Mouse (Mus musculus): ENCODE measurements at regions not wholly inside any gene's neighbourhood (a gene's known extent, or its start where the extent isn't known, plus 50 kb on each side); places are given as distances from the start of the nearest gene placed in this dataset.

DNA sequence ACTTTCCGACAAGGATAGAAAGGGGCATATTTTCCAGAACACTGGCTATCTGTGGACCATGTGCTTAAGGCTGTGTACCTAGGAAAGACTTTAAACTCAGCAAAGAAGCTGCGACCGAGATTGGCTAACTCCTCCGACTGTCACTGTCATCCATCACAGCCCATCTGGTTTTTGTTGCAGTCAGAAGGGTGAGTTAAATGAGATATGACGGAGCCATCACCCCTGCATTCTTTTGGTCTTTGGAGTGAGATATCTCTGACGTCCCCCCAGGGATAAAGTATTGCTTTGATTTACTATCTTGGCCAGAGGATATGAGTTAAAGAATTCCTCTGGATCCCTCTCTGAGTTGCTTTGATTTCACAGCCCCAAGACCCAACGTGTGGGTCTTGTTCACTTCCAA, 160.0 kb upstream of the Ubash3b start:
- no peak for DNase-seq (ENCODE audit: low spot score)

DNA sequence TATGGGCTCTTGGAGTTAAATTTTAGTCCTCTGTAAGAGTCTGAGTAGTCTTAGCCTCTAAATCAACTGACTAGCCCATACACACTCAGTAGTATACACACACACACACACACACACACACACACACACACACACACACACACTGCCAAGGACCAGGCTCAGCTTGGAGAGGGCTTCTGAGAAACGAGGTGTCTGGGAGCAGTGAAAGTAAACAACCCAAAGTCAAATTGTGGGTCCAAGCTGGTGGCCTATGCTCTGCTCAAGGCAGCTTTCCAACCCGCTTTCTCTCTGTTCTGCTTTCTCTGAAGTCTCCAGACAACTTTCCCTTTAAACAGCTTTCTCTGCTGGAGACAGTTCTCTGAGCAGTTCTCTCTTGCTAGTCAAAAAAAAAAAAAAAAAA, 157.6 kb upstream of the Ubash3b start:
- no peak for DNase-seq (ENCODE audit: low spot score)

DNA sequence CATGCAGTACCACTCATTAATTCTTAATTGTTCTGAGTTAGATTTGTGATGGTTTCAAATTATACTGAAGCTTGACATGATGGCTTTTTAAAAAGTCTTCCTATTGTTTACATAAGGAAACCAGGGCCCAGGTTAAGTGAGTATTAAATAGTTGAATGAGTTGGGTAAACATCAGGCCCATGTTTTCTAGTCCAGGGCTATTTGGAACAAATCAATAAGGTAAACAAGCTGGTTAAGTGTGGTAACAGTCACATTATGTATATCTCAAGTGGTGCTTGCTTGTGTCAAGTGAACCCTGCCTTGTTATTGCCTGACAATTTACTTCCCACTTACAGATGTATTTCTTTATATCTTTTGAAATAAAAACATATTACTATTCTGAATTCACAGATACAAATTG, 144.7 kb upstream of the Ubash3b start:
- DNase-seq (ENCODE audit: low spot score) = no peak

DNA sequence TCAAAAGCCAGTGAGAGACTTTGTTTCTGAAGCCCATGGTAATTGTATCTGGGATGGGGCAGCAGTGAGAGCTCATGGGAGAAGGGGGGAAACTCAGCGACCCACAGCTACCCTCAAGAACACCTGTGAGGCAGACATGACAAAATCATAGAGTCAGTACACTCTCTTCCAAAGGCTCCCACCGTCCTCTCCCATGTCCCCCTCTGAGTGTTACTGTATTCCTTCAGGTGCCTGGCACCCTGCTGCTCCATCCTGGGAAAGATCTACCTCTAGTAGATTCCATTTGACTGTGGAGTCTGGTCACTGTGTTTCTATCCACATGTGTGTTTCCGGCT, 142.0 kb upstream of the Ubash3b start:
- DNase-seq (ENCODE audit: low spot score) = no peak

DNA sequence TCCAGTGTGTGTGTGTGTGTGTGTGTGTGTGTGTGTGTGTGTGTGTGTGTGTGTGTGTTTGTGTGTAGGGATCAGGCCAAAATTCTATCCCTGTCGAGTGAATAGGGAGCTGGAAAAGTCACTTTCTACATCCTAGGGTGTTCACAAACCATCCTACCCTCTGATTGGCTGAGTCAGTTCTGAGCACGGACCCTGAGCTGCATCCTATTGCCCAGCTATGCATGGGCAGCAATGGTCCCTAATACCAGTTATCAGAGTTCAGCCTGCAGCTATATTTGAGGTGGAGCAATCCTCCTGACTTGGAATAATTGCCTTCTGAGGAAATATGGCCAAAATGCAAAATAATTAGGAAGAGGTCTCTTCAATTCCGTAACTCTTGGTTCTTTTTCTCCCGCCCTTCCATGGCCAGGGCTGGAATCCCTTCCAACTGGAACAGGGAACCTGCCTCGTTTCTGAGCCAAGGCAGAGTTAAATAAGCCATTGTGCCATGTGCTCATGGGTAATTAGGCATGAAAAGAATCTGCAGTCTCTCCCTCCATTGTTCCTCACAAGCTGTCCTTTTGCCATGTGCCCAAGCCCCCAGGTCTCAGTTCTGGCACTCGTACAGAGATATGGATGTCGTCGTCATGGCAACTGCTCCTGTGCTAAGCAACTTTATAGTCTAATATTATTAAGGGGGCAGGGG, 141.5 kb upstream of the Ubash3b start:
- no peak for DNase-seq (ENCODE audit: low spot score)

DNA sequence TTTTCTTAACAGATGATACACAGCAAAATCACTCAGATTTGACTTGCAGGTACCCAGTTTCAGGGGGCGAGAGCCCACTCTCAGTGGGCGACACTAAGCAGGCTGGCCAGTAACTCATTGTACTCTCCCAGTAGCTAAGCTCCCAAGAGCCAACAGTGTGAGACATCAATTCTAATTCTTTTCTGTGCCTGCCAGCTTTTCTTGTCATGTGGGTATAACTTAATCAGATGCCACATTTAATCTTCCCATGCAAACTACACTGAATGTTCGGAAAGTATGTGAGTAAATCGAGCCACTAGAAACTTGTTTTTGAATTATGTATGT, 124.6 kb upstream of the Ubash3b start:
- no peak for DNase-seq (ENCODE audit: low spot score)

DNA sequence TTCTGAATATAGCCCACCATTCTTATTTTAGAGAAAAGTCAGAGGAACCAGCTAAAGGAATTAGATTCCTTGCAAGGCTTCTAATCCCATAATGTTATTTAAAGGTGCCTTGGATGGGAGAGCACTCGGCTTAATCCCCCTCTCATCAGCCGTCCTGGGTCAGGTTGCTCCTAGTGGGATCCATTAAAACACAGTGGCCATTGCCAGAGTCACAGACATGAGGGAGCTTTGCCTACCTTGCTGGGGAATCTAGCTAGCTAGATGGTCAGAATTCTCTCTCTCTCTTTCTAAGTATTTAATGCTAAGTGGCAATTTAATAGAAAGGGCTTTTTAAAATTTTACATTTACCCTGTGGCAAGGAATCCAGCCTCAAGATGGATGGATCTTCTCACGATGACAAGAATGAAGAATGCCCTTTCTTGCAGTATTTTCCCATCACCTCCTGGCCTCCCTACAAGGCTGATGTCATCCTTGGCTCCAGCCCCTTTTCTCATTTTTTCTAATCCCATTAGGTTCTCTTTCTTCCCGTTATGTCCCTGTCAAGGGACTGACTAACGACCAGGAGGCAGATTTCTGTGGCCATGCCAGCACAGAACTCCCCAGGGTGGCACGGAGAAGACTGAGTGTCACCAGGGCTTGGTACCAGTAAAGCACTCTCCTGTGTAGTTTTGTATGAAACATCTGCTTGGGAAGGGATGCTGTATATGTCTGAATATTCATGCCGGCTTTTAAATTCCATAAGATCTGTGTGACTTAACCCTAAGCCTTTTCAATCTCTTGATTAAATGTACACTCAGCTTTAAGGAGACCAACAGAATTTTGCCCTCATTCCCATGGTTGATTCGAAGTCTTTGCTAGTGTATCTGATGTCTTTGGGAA, 124.0 kb upstream of the Ubash3b start:
- DNase-seq (ENCODE audit: low spot score) = no peak

DNA sequence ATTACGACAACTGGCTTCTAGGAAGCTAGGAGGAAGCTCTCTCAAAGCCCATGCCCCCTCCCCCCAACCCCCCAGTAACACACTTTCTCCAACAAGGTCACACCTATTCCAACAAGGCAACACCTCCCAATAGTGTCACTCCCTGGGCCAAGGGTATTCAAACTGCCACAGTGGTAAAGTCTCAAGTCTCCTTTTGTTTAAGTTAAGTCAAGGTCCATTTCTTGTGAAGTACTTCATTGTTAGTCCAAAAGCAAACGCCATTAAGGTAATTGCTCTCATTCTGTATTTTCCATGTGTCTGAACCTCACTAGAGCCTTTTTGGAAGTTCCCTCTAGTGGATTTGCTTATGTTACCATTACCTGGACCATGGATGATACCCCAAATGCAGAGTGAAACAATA, 116.2 kb upstream of the Ubash3b start:
- no peak for DNase-seq (ENCODE audit: low spot score)

DNA sequence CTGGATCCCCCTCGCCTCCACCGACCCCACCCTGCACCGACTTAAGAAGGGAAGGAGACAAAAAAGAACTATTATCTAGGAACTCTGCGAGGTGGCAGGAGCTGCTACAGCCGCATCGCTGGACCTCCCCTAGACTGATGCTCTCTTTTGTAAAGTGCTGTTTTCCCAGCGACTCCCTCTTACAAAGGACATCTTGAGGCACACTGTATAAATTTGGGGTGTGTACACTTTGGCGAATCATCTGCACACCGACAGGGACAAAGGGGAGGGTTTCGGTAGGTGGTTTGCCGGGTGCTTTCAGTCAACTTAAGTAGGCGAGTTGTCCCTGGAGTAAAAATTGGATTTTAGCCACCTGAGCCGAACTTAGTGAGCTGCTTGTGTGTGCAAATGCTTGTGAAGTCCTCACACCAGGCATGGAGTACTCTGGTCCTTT, 112.4 kb upstream of the Ubash3b start:
- no peak for DNase-seq (ENCODE audit: low spot score)

DNA sequence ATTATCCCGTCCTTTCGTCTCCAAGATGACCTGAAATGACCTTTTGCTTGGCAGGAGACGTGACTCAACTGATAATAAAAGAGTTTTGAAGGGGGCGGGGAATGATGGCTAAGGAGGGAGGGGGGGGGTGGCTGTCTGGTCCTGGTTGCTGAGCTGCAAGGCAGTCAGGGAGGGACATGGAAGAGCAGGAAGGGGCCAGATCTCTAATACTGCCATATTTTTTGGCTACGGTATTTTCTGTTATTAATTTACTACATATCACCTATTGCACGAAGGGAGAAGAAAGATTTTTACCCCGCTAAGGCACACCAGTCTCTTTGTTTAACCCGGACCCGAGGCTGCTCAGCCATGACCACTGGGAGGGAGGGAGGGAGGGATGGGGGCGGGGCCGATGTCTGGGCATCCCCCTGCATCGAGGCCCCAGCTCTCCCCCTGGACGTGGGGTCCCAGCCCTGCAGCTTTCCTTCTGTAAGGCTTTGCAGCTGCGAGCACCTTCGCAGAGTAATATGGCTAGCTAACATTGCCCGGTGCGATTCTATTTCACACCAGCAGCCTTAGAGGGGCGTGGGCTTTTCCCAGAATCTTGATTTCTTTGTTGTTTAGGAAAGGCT, 111.8 kb upstream of the Ubash3b start:
- DNase-seq (ENCODE audit: low spot score) = no peak

DNA sequence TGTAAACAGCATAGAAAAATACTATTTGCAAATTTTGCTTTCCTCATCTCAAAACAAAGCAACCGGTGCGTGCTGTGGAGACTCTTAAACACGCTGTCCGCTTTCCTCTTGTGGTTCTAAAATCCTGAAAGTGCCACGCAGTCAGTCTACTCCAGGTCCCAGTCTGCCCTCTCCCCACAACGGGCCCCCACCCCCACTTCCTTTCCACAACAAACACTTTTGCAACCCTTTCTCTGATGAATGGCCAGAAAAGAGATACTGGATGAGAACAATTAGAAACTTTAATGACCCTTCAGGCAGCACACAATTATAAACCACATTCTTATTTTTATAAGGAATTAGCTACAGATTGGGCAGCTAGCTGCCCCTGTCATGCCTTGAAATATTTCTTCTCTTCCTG, 111.1 kb upstream of the Ubash3b start:
- no peak for DNase-seq (ENCODE audit: low spot score)

DNA sequence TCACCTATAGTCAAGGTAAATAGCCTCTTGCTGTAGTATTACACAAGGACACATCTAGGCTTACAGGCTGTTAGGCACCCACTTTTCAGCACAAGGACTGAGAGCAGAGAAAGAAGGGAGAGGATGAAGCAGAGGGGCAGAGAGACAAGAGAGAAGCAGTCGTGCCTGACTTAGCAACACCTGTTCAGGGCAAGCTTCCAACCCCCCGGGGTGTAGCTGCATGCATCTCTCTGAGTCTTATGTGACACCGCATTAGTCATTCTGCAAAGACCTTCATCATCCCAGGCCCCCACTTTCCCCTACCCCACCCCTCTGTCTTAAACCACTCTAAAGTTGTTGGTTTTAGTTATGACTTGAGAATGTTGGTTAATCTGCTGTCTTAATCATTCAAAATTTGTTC, 106.6 kb upstream of the Ubash3b start:
- no peak for DNase-seq (ENCODE audit: low spot score)

DNA sequence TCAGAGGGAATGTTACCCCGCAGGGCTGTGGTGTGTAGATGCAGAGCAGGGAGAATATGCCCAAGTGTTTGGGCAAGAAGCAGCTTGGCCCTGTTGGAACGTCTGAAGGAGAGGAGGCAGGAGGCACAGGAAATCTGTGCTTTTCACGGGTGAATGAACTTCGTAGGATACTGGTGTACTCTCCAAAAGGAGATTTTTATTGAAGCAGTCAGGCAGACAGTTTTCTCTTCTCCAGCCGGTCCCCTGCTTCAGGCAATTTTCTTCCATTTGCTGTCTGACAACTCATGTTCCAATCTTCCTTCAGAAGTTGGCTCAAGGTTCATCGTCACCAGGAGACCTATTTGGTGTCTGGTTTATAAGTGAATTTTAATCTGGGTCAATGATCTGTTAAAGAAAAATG, 103.0 kb upstream of the Ubash3b start:
- DNase-seq (ENCODE audit: low spot score) = no peak

DNA sequence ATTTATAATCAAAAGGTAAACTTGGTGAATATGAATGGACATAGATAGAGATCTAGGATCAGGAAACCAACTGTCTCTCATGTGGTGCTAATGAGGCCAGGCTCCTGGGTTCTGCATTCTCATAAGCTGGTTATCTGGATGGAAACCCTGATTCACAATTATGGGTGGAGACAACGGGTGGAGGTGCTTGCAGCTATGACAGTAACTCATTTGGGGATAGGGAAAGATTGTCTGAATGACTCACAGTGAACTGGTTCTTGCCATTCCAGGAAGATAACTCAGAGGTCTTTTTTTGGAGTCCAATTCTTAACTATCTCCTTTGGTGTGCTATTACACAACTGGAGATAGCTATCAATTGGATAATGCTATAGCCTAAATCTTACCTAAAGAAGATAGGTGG, 95.7 kb upstream of the Ubash3b start:
- no peak for DNase-seq (ENCODE audit: low spot score)

DNA sequence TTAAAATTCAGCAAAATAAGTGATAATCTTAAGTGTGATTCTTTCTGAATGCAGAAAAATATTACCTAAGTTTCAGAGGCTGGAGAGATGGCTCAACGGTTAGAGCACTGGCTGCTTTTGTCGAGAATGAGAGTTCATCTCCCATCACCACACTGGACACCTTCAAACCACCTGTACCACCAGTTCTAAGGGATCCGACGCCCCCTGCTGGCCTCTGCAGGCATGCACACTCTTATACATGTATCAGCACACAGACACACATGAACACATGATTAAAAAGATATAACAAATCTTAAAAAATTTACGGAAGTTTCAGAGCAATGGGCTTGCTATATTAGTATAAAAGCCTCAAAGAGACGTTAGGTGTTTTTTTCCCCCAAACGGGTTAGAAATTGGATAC, 80.9 kb upstream of the Ubash3b start:
- DNase-seq (ENCODE audit: low spot score) = peak; percentile 18

DNA sequence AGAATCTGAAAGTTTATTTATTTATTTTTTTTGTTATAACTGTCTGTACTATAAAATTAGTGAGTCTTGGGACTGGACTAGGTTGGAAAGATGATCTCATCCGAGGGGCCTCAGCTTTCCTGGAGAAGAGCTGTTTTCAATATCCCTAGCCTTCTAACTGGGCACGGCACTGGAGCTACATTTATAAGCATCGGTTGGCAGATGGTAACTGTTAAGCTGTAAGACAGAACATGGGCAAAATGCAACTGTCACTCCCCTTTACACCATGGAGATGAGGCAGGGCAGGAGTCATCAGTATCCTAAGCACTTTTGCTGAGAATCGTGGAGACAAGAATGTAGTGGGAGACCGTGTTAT, 77.6 kb upstream of the Ubash3b start:
- DNase-seq (ENCODE audit: low spot score) = no peak

DNA sequence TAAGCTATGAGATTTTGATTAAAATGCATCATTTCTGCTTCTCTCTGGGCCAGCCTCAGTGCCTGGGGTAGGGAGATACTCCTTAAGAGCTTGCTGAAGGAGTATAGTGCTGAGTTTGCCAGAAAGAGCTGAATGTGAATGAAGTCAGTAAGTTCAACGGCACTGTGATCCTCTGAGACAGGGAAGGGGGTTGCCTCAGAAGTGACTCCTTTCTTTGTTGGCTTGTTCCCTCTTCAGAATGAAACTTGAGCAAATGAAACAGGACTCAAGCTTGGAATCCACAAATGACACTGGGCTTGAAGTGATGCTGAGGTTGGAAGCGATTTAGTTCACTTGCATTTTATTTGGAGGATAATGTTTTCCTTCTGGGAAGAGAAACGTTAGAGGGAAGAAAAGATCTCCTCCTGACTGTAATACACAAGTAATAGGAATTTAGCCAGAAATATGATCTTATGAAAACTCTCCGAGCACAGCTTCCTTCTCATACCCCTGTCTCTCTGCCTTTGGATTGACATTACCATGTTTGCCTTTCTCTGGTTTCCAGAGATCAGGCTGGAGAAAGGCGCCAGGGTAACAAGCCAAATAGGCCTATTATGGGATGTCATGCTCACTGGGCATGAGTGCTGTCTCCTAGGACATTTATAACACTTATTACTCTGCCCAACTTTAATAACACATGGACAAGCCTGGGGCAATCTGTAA, 77.0 kb upstream of the Ubash3b start:
- DNase-seq (ENCODE audit: low spot score) = no peak

DNA sequence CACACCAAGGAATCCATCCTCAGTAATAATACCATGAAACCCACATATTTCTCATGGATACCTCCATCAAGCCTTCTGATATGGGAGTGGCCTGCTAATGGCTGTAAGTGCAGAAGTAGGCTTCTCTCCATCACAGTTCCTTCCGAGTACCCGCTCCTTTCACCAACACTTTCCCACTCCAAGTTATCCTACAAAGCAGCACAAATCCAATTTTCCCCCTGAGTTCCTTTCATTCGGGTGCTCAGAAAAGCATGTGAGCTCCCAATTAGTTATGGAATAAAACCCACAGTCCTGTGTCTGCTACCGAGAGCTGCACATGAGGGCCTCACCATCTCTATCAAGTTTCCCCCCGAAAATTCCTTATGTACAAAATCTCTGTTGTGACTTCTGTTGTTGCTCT, 75.8 kb upstream of the Ubash3b start:
- DNase-seq (ENCODE audit: low spot score) = no peak

DNA sequence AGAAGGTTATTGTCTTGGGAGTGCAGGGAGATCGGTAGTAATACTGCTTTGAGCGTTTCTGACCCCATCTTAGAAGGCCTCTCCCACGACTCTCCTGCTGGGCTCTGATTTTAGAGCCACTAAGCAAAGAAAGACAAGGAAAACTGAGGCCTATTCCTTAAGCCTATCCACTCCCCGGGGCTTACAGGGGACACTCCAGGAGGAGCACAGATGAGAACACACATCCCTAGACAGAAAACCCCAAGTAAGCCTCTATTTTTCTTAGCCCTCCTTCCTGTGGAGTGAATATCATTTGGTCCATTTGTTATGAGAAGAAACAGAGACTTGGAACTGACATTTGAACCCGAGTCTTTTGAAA, 67.7 kb upstream of the Ubash3b start:
- DNase-seq (ENCODE audit: low spot score) = no peak

DNA sequence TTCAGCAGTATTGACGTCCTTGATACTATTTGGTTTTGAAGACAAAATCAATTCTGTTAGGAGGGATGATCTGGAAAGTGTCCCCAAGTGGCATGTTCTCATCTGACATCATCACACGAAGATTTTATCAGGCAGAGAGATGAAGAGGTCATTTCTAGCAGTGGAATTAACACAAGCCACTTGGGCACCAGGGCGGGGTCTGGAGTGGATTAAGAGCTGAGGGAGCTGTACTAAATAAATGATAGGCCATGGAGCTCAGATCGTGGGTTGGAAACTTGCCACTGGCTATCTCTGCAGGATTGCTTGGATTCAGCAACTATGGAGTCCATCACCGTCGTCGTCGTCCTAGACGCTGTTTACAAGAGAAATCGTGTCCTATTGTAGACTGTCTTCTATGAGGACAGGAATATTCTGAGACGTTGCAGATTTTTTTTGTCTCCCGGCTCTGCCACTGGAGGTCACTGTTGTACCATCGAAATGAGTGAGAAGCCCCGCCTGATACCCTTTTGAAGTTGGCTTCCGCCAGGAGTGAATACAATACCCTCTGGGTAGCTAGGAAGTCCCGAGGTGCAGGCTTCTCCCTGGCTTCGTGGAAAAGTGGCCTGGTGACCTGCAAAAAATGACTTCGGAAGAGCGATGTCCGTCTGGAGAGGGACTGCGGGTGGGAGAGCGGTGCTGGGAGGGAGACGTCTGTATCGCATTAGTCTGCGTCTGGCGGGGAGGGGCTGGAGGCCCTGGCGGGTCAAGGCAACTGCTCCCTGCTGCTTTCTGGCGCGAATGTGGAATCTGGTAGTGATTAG, 67.1 kb upstream of the Ubash3b start:
- peak; percentile 71 for DNase-seq (ENCODE audit: low spot score)

DNA sequence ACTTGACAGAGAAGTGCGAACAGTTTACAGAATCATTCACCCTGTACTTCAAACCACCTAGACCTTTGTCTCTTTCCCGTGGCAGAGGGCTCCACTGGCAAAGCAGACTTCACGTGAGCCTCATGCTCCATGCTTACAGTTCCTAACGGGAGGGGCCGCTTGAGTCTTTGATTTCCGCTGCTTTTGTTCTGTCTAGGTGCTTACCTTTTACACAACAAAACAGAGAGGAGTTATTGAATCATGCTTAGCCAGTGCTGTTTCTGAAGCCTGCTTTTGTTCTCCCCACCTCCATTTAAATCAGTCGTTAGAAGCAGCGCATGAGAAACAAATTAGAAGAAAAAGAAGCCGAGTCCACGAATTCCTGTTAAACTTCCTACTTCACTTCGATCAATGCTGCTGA, 61.9 kb upstream of the Ubash3b start:
- no peak for DNase-seq (ENCODE audit: low spot score)

DNA sequence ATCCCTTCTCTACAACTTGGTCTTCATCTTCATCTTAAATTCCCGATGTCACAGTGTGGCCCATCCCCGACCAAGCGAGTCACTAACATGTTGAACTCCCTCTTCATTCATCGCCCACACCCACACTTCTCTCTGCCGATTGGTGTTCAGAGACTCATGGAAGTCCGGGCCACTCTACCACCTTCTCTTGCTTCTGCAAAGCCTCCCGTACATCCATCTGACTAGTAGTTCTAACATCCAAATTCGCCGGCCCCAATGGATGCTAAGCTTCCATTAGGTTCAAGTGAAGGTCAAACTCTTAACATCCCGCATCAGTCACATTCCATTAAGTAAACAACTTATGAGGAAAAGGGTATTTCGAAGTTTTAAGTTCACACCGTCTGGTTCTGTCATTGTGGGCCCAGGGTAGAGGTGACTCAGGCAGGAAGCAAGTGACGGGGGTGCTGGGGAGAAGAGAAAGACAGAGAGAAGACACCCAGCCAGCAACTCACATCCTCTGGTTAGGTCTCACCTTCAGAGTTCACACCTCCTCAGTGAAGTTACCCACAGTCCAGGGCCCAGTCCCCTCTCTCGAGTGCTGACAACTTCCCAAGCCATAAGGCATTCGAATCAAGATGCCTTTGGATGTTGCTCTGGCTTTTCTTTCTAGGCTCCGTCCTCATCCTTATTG, 61.0 kb upstream of the Ubash3b start:
- no peak for DNase-seq (ENCODE audit: low spot score)

Measured in testis, postnatal 14 days (tissue).